Mouse (Mus musculus): Measurements from ENCODE around the gene Aldh8a1. TPM values are rescaled to one million over a fixed set of nuclear protein-coding genes. Genes with fewer than 3 reads are reported as not detected.

The Aldh8a1 gene
- polyA plus RNA-seq (2012; rRNA removed), result 0.03 and 0.04 TPM in 2 replicates

DNA sequence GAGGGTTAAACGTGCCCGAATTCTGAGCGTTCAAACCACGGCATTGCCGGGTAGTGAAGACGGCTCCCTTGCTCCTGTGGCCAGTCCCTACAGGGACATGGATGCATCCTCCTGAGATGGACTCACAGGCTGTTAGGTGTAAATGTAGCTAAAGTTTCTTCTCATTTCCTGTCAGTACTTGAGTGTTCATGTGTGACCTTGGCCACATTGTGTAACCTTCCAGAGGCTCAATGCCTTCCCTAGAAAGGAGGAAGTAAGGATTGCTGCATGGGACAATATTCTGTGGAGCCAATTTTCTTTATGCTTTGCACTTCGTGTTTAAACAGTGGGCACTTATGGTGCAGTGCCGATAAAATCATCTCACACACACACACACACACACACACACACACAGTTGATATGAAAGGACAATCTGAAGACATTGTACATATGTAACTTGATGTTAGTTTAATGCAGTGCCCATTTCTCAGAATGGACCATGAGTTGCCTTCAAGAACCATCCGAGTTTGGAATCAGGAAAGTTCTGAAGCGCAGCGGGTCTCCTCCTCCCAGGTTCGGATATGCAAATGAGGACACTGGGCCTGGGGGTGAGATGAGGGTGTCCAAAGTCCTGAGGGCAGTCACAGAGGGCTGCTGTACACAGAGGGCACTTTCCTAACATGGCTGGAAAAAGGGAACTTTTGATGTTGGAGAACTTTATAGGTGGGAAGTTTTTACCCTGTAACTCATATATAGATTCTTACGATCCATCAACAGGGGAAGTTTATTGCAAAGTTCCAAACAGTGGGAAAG is at the start of gene Aldh8a1:
Aldh8a1 (plus strand) TSS at position 610 of the 792 bp plus-strand sequence.
- no peak for DNase-seq (ENCODE audit: low spot score)

DNA sequence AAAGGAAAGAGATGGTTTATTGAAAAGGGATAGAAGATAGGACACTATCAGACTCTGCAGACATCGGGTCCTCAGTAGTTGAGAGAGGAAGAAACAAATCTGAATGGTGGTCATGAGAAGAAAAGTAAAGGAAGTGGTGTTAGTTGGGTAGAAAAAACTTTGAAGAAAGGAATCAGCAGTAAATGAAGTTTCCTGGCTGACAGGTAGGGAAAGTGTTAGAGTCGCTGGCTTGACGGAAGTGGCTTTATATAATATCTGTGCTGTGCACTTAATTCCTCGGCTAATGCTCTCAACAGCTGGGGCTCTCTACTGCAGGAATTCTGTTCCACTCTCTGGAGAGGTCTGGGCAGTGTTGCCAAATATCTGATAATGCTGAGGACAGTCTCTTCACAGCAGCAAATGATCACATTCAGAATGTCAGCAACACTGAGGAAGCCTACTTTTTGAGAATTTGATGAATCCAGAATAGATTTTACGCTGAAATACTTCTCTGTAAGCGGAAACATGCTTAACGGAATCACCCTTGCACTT is 49.4 kb upstream of the Aldh8a1 start:
- DNase-seq (ENCODE audit: low spot score), result no peak

DNA sequence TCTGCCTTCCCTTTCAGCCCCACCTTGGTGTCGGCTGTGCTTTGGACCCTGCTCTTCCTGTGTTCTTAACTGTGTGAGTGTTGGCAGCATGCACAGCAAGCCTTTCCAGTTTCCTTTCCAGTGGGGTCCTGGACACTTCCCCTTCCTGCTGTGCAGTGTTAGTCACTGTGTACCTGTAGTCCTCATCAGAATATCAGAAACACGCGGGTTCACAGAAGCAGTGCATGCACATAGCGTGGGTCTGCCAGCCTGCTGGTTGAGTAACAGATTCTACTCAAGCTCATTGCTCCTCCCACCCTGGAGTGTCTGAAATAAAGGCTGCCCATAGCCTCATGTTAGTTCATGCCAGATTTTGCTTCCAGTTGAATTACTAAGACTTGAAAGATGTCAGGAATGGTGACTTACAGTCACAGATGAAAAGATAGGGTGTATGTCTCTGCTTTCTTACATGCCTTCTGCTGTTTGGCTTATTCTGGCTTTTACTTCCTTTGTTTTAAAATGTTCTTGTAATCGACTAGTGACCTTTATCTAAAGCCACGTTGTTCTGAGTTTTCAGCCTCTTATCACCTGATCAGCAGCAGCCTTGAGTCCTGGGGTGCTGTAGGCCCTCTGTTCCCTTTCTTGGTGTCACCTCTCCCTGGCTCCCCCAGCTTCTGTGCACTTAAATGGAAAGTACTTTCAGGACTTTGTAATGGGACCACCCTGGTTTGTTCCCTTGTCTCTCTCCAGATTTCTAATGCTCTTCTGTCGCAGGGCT is 42.6 kb upstream of the Aldh8a1 start:
- DNase-seq (ENCODE audit: low spot score), result no peak

DNA sequence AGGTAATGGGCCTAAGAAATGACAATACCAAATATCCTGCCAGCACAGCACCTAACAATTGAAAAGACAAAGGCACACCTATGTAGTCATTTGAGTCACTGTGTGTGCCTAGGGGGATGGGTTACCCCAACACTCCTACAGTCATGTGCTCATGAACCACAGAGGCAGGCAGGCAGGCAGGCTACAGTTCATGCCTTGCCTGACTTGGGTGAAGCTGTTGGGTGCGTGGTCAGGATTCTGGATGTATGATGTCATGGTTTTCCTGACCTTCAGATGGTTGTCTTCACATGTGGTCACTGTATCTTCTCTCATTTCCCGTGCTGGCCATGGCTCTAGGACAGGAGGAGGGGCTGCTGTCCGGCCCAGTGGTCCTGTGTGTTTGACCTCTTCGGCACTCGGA is 41.6 kb upstream of the Aldh8a1 start:
- DNase-seq (ENCODE audit: low spot score), result no peak

DNA sequence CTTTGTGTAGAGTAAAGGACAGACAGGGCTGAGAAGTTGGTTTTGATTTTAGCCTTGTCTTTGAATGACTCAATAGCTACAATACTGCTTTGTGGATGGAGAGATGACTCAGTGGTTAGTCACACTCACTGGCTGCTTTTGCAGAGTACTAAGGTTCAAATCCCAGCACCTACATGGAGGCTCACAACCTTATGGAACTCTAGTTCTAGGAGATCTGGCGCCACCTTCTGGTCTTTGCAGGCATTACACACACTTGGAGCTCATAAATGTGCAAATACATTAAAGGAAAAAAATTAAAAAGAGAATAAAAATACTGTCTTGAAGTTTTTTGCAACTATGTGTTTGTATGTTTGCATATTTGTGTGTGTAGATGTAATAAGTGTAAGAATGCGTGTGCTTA is 39.9 kb upstream of the Aldh8a1 start:
- DNase-seq (ENCODE audit: low spot score), result no peak

DNA sequence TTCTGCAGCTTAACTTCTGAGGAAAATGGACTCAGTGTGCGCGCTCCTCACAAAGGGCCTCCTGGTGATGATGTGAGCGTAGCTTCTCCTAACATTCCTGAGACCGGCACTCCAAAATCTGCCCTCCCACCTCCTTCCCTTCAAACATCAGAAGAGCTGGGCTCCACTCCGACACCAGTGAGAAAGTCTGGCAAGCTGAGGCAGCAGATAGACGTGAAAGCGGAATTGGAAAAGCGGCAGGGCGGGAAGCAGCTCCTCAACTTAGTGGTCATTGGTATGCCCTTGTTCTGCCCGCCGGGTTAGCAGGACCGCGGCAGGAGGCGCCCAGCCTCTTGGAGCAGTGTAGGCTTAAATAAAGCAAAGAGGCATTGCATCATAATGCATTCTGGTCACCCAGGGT is 35.4 kb upstream of the Aldh8a1 start:
- no peak for DNase-seq (ENCODE audit: low spot score)

DNA sequence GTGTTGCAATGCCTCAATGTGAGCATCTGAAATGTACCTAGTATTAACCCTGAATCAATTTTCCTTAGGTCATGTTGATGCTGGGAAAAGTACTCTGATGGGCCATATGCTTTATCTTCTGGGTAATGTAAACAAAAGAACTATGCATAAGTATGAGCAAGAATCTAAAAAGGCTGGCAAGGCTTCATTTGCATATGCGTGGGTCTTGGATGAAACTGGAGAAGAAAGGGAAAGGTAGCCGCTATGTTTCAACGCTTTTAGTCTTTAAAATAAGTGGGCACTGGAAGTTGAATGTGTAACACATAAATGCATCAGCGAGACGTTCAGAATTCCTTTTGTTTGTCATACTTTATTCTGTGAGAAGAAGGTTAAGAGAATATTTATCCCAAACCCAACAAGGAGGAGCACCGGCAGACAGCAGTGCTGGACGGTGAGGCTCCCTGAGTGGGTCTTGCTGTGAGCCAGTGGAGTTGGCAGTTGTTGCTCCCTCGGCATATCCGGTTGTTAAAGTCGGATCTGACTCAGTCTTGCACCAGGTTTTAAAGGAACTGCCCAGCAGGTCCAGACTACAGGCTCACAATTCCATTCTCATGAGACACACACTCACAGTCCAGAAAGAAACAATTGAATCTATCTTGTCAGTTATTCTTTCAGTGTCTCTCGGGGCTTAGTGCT is 34.6 kb upstream of the Aldh8a1 start:
- DNase-seq (ENCODE audit: low spot score), result no peak

DNA sequence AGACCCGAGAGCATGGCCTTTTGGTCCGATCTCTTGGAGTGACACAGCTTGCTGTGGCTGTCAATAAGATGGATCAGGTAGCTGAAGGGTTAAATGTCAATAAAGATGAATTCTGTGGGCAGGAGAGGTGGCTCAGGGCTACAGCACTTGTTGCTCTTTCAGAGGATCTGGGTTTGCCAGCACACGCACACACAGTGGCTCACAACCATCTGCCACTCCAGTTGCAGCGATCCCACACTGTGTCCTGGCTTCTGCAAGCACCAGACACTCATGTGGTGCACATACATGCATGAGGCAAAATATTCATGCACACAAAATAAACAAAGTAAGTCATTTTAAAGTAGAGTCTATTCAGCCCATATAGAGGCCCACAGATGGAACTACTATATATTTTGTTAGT is 29.8 kb upstream of the Aldh8a1 start:
- DNase-seq (ENCODE audit: low spot score), result no peak

DNA sequence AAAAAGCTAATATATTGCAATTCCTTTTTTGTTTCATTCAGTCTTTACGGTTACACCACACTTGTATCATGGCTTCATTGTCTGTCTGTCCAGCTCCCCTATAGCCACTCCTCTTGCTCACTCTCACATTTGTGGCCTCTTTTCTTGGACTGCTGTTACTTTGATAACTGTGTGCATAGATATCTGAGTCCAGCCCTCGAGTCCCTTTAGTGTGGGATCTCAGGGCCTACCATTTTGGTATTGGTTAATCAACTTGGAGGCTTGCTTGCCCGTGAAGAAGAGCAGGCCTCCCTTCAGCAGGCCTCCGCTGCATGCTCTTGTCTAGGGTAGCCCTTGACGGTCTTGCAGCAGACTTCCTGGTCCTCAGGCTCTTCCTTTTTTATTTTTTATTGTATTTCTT is 27.6 kb upstream of the Aldh8a1 start:
- no peak for DNase-seq (ENCODE audit: low spot score)

DNA sequence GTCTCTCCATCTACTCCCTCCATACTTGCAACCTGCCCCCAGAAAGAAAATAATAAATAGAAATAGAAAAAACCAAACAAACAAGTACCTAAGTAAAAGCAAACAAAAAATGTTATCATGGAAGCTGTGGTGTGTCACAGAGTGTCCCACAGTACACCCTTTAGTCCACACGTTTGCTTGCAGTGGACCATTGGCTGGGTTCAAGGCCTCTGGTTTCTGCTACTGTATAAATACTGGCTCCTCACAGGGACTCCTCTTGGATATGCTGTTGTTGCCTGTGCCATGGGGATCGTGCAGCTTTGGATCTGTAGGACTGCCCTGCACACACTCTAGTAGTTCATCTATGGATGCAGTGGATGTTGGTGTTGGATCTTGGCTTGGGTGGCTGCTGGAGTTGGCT is 27.1 kb upstream of the Aldh8a1 start:
- no peak for DNase-seq (ENCODE audit: low spot score)

DNA sequence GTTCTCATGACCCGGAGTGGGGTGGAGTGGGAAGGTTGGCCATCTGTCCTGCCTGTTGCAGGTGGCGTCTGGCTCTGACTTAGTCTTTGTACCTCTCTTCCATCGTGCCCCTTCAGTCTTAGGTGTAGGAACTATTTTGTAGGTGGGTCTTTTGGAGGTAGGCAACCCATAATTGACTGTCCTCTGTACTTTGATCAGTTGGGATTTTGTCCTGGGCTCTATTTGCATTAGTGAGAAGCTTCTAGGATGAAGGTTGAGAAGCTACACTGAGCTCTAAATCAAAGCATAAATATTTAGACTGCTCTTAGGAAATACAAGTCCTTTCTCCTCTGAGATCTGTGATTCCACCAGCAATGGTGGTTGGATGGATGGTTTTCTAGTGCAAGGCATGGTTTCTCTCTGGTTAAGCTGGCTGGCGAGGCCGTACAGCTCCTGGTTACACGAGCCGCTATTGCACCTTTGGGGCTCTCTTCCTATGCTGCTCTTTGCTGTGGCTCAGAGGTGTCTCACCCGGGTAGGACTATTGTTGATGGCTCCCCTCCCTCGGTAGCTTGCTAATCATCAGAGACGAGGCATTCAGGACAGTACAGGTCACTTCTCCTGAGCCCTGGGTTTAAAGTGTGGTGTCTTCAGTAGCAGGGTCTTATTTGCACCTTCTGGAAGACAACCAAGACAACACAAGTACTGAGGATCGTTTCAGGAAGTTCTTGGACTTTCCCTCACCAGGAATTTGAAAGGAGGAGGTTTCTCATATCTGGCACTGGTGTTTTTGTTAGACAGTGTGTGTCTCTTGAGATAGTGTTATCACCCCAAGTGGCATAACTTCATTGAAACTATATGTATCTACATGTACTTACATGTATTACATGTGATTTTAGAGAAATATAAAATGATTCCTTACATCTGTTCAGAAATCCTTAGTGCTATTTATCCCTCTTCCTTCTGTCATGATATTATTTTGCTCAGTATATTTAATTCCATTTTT is 26.3 kb upstream of the Aldh8a1 start:
- no peak for DNase-seq (ENCODE audit: low spot score)

DNA sequence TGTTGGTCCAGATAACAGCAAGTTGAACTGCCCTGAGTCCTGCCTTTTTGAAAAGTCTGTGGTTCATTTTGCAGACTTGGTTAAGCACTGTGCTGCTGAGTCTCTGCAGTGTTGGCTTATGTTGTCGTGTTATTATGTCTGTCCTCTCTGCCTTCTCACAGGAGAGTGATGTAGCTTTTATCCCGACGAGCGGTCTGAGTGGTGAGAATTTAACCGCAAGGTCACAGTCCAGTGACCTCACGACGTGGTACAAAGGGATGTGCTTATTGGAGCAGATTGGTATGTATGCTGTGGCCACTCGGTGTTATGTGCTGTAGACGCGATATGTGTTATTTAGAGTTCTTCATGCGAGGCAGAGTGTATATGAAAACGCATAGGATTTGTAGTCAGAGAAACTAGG is 25.3 kb upstream of the Aldh8a1 start:
- no peak for DNase-seq (ENCODE audit: low spot score)

DNA sequence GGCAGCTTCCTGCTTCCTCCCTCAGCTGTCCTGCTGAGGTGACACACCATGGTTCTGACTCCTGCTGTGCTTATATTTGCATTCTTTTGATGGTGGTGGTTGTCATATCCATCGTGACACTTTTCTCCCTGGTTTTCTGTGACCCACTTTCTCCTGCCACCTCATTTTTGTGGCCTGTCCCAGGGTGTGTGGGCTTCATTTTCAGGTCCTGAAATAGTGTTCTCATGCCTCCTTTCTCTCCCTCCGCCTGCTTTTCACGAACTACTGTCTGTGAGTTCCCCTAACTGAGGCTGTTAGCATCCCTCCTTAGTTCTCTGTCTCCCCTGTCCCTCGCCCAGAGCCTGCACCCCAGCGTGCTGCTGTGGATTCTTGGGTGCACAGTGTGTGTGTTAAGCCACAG is 23.2 kb upstream of the Aldh8a1 start:
- no peak for DNase-seq (ENCODE audit: low spot score)

DNA sequence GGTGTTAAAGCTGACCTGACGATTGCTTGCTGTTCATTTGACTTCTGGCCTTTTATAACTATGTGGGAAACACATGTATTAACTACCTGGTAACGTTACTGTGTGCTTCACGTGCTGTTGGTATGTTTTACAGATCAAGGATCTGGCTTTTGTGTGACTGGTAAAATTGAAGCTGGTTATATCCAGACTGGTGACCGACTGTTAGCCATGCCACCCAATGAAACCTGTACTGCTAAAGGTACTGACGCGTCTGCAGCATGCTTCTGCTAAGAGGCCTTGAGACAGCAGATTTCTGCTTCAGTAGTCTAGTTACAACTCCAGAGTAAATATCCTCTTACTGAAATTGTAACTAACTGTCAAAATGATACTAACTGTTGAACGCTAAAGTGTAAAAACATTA is 22.6 kb upstream of the Aldh8a1 start:
- DNase-seq (ENCODE audit: low spot score), result no peak

DNA sequence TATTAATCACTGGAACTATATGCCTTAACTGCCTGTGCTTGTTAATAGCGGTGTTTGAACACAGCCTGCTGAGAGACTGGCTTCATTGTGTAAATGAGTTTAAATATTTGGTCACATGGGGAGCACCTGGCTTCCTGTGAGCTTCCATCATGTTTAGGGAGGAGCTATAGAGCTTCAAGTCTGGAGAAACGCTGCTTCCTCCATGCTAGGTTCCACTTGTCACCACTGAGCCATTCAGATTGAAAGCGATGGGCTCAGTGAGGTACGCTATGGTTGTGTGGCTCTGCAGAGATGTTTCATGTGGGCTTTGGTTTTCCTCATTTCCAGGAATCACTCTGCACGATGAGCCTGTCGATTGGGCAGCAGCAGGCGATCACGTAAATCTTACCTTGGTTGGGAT is 19.1 kb upstream of the Aldh8a1 start:
- no peak for DNase-seq (ENCODE audit: low spot score)

DNA sequence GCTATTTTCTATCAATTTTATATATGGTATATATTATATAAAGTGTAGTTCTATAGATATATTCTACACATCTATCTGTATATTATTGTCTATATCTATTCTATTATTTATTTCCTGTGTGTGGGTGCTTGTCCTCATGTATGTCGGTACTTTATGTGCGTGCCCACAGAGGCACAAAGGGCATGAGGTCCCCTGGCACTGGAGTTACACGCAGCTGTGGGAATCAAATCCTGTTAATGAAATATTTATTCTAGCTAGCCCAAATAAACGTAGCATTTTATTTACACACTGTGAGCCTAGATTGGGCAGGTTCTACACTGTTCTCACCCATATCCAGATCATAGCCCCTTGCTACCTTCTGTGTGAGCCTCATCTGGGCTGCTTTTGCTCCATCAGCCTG is 18.0 kb upstream of the Aldh8a1 start:
- DNase-seq (ENCODE audit: low spot score), result no peak

DNA sequence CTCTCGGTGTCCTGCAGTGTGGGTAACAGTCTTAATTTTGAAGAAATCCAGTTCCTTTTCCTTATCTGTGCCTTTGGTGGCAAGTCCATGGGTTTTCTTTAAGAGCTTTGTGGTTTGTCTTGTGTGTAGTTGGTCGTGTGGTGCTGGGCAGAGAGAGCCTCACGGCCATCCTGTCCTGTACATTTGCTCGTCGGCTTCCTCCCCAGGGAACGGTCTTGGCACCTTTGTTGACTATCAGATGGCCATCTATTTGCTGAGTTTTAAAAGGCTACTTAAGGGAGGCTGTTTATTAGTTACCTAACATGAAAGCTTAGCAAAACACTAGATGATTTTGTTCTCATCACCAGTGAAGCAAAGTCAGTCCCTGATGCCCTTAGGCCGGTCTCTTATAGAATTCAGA is 15.2 kb upstream of the Aldh8a1 start:
- no peak for DNase-seq (ENCODE audit: low spot score)

DNA sequence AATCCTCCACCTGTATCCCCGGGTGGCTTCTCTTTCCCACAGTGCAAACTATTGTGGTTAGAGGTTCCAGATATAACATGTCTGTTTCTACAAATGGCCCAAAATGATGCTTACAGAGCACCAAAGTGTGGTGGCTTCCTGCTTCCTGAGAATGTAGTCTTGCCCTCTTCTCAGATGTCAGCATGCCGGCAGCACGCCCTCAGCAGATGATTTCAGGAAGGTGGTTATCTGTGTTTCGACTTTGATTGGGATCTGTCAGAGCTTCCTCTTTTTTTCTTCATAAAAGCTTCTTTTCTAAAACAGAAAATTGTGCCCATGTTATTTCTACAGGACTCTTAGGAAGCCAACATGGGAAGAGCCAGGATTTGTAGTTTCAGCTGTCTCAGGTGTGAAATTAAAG is 13.8 kb upstream of the Aldh8a1 start:
- DNase-seq (ENCODE audit: low spot score), result no peak

DNA sequence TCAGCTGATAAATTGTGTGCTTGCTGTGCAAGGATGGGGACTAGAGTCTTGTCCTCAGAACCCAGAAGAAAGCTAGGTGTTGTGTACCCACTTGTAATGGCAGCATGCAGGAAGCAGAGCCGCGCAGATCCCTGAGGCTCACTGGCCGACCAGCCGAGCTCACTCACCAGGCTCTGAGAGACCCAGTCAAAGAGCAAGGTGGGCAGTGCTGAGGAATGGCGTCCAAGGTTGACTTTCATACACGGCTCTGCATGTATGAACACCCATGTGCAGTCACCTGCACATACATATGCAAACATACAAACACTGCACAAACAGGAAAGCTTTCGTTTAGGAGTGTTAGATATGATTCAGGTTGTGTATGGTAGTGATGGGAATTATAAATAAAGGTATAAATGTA is 12.1 kb upstream of the Aldh8a1 start:
- DNase-seq (ENCODE audit: low spot score), result no peak

DNA sequence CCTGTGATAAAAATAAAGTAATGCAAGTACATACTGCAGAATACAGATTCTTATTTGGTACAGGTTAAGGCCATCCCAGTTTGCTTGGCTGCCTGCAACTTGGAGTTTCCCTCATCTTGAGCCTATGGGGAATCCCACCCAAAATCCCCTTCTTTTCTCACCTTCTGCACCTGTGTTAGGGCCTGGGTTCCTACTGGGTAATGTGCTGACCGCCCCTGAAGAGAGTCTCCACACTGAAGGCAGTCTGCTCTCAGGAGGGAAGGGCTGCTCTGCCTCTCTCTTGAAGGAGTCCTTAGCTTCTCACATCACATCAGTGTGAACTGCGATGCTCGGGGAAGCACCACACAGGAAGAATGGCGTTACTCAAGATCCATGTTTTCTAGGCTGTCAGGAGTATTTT is 11.2 kb upstream of the Aldh8a1 start:
- no peak for DNase-seq (ENCODE audit: low spot score)

DNA sequence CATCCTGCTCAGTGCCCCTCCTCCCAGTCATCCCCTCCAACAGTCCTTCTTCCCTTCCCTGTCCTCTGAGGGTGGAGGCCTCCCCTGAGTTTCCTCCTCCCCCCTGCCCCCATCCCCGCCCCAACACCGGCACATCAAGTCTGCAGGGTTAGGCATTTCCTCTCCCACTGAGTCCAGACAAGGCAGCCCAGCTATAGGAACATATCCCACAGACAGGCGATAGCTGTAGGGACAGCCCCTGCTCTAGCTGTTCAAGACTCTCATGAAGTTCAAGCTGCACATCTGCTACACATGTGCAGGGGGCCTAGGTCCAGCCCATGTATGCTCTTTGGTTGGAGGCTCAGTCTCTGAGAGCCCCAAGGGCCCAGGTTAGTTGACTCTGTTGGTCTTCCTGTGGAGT is 10.6 kb upstream of the Aldh8a1 start:
- no peak for DNase-seq (ENCODE audit: low spot score)

Data from urinary bladder, adult 2 months (tissue).